Mouse (Mus musculus) forebrain, embryonic 12.5 days (tissue): ENCODE measurements around the gene Mxi1. TPM values are rescaled to one million over a fixed set of nuclear protein-coding genes. Genes with fewer than 3 reads are reported as not detected.

Experiments
- ATAC-seq: fragments of 200-750 bp; cut with Nextera tagmentation; 2 replicates; pipeline ENCODE4 v1.8.0; 2017; ENCODE audit warnings: moderate TSS enrichment; ENCODE audit not compliant: low FRiP score
- H3K27ac ChIP-seq: fragments of 300-500 bp; sonication (generic); 2 replicates; pipeline ENCODE4 v1.5.1; 2016; ENCODE audit warnings: mild to moderate bottlenecking
- H3K27me3 ChIP-seq: fragments of 300-500 bp; sonication (generic); 2 replicates; pipeline ENCODE4 v1.6.1; 2016; ENCODE audit warnings: mild to moderate bottlenecking
- H3K36me3 ChIP-seq: fragments of 300-500 bp; sonication (generic); replicated peaks from 2 replicates; pipeline ENCODE4 v1.6.1; 2016; ENCODE audit warnings: mild to moderate bottlenecking
- H3K4me1 ChIP-seq: fragments of 300-500 bp; sonication (generic); 2 replicates; pipeline ENCODE4 v1.6.1; 2016
- H3K4me2 ChIP-seq: fragments of 300-500 bp; sonication (generic); 2 replicates; pipeline ENCODE4 v1.6.1; 2016; ENCODE audit warnings: mild to moderate bottlenecking, moderate library complexity
- H3K4me3 ChIP-seq: fragments of 300-500 bp; sonication (generic); replicated peaks from 2 replicates; pipeline ENCODE4 v1.5.1; 2016; ENCODE audit warnings: mild to moderate bottlenecking
- H3K9ac ChIP-seq: fragments of 300-500 bp; sonication (generic); 2 replicates; pipeline ENCODE4 v1.6.1; 2016; ENCODE audit warnings: mild to moderate bottlenecking
- H3K9me3 ChIP-seq: fragments of 300-500 bp; sonication (generic); 2 replicates; pipeline ENCODE4 v1.6.1; 2016
- WGBS: fragments of 180-500 bp; shearing (Covaris S2); methylation state at CpG from one replicate; pipeline ENCODE4 v1.1.7; 2016; 5-methylcytosine and 5-hydroxymethylcytosine counted together
- polyA plus RNA-seq: library from polyadenylated mRNA; unstranded; fragments of >200 nt; fragmentation: Nextera tagmentation; extraction: Ambion mirVana; gene quantifications from 2 replicates; pipeline ENCODE4 v1.2.1, GENCODE M21; 2016

The Mxi1 gene
- polyA plus RNA-seq, 1 experiment from 2014 or later: 62.4 TPM

GRCm38 (mm10) chr19:53414650-53415049, 104.3 kb downstream of the Mxi1 start:
- Histone ChIP-seq H3K27me3 (no peaks in the 10 kb centered on the region), H3K4me1 (peaks cover 22% of the 10 kb centered on the region), H3K9me3 (no peaks in the 10 kb centered on the region), H3K4me2 (no peak overlapping the region), H3K9ac (no peak overlapping the region), H3K36me3 (no peaks in the 10 kb centered on the region), H3K4me3 (no peak overlapping the region), H3K27ac (no peak overlapping the region)
- WGBS: 93% methylated on average over 11 of the region's 11 CpGs
- no peak for ATAC-seq

- H3K36me3 ChIP-seq: no peaks in the 10 kb centered on the region
- no peak overlapping the region for H3K27ac ChIP-seq
- H3K4me1 ChIP-seq: peaks cover 19% of the 10 kb centered on the region
- no peak overlapping the region for H3K4me3 ChIP-seq
- H3K27me3 ChIP-seq: no peaks in the 10 kb centered on the region
- WGBS: 90% methylated on average over 17 of the region's 17 CpGs
- ATAC-seq: no peak
- H3K9ac ChIP-seq: no peak overlapping the region
- H3K4me2 ChIP-seq: no peak overlapping the region
- no peaks in the 10 kb centered on the region for H3K9me3 ChIP-seq
These were observed 104.9 kb downstream of the Mxi1 start for GRCm38 (mm10) chr19:53415198-53415597.

- no peak for ATAC-seq
- Histone ChIP-seq H3K9ac (no peak overlapping the region), H3K27me3 (0 out of 2 replicates have a peak, but pooled peaks cover 11% of the 10 kb centered on the region), H3K4me1 (peaks cover 9% of the 10 kb centered on the region), H3K4me3 (no peak overlapping the region), H3K36me3 (no peaks in the 10 kb centered on the region), H3K9me3 (no peaks in the 10 kb centered on the region), H3K27ac (no peak overlapping the region), H3K4me2 (no peak overlapping the region)
- 51% methylated on average over 5 of the region's 5 CpGs for WGBS
These were observed 109.5 kb downstream of the Mxi1 start for GRCm38 (mm10) chr19:53419834-53420233.

- no peaks in the 10 kb centered on the region for H3K36me3 ChIP-seq
- no peaks in the 10 kb centered on the region for H3K9me3 ChIP-seq
- 0 out of 2 replicates have a peak, but pooled peaks cover 11% of the 10 kb centered on the region for H3K27me3 ChIP-seq
- ATAC-seq: peak; percentile 95
- H3K4me1 ChIP-seq: peaks cover 9% of the 10 kb centered on the region
- H3K4me2 ChIP-seq: peak overlapping the region; percentile 67
- H3K9ac ChIP-seq: peak overlapping the region; percentile 43
- H3K4me3 ChIP-seq: peak overlapping the region; percentile 46
- under 1% methylated on average over 19 of the region's 19 CpGs for WGBS
- peak overlapping the region; percentile 79 for H3K27ac ChIP-seq
These were observed 110.7 kb downstream of the Mxi1 start for GRCm38 (mm10) chr19:53420924-53421582.

GRCm38 (mm10) chr19:53421583-53422188, 111.4 kb downstream of the Mxi1 start:
- 0 out of 2 replicates have a peak, but pooled peaks cover 11% of the 10 kb centered on the region for H3K27me3 ChIP-seq
- no peaks in the 10 kb centered on the region for H3K9me3 ChIP-seq
- H3K27ac ChIP-seq: peak overlapping the region; percentile 36; the same call in 1 of the 2 replicates
- no peaks in the 10 kb centered on the region for H3K36me3 ChIP-seq
- 4% methylated on average over 6 of the region's 6 CpGs for WGBS
- ATAC-seq: peak; percentile 3; the same call in 1 of the 2 replicates
- H3K9ac ChIP-seq: peak overlapping the region; percentile 43; the same call in 1 of the 2 replicates
- H3K4me1 ChIP-seq: peaks cover 9% of the 10 kb centered on the region
- H3K4me3 ChIP-seq: peak overlapping the region; percentile 46
- peak overlapping the region; percentile 67 for H3K4me2 ChIP-seq

GRCm38 (mm10) chr19:53422358-53423308, 112.3 kb downstream of the Mxi1 start:
- 77% methylated on average over 18 of the region's 18 CpGs for WGBS

GRCm38 (mm10) chr19:53423341-53423753, 113.0 kb downstream of the Mxi1 start:
- Histone ChIP-seq H3K9me3 (no peaks in the 10 kb centered on the region), H3K9ac (no peak overlapping the region), H3K36me3 (no peaks in the 10 kb centered on the region), H3K4me1 (peaks cover 9% of the 10 kb centered on the region), H3K27ac (no peak overlapping the region), H3K4me3 (no peak overlapping the region), H3K27me3 (0 out of 2 replicates have a peak, but pooled peaks cover 11% of the 10 kb centered on the region), H3K4me2 (no peak overlapping the region)
- ATAC-seq: no peak
- 36% methylated on average over 18 of the region's 19 CpGs for WGBS

More at GRCm38 (mm10) chr19:53422358-53423308, 112.3 kb downstream of the Mxi1 start:
- Histone ChIP-seq H3K36me3 (no peaks in the 10 kb centered on the region), H3K4me1 (peaks cover 9% of the 10 kb centered on the region), H3K27ac (no peak overlapping the region), H3K9ac (no peak overlapping the region), H3K27me3 (0 out of 2 replicates have a peak, but pooled peaks cover 11% of the 10 kb centered on the region), H3K9me3 (no peaks in the 10 kb centered on the region), H3K4me2 (no peak overlapping the region), H3K4me3 (no peak overlapping the region)
- ATAC-seq: no peak

GRCm38 (mm10) chr19:53423816-53424465, 113.6 kb downstream of the Mxi1 start:
- ATAC-seq: no peak
- Histone ChIP-seq H3K9ac (no peak overlapping the region), H3K9me3 (no peaks in the 10 kb centered on the region), H3K4me2 (no peak overlapping the region), H3K4me1 (peaks cover 9% of the 10 kb centered on the region), H3K27ac (no peak overlapping the region), H3K36me3 (no peaks in the 10 kb centered on the region), H3K27me3 (0 out of 2 replicates have a peak, but pooled peaks cover 11% of the 10 kb centered on the region), H3K4me3 (no peak overlapping the region)
- 73% methylated on average over 17 of the region's 17 CpGs for WGBS

- H3K9ac ChIP-seq: no peak overlapping the region
- ATAC-seq: no peak
- WGBS: 77% methylated on average over 18 of the region's 18 CpGs
- no peak overlapping the region for H3K4me3 ChIP-seq
- H3K27me3 ChIP-seq: 0 out of 2 replicates have a peak, but pooled peaks cover 11% of the 10 kb centered on the region
- no peaks in the 10 kb centered on the region for H3K9me3 ChIP-seq
- H3K4me1 ChIP-seq: peaks cover 9% of the 10 kb centered on the region
- no peak overlapping the region for H3K4me2 ChIP-seq
- H3K36me3 ChIP-seq: no peaks in the 10 kb centered on the region
- H3K27ac ChIP-seq: no peak overlapping the region
These were observed 114.3 kb downstream of the Mxi1 start for GRCm38 (mm10) chr19:53424629-53425028.
